Mouse (Mus musculus) regulatory T cell (primary cell): ENCODE measurements at regions not wholly inside any gene's neighbourhood (a gene's known extent, or its start where the extent isn't known, plus 50 kb on each side); places are given as distances from the start of the nearest gene placed in this dataset.
"Not testable (repeated sequence)": the region's sequence is repeated elsewhere in the genome, so short reads cannot be mapped to it uniquely, and the experiment has no call there.

Experiments
- in situ Hi-C: fragments of 300-600 bp; cut with MboI, MseI; formaldehyde crosslinking; loops from one replicate; pipeline ENCODE4 v1.15.1; 2025; ENCODE audit warnings: high pct_unique_total_duplicates

GRCm38 (mm10) chr7:59891363-59891762, 113.5 kb downstream of the Snurf start:
- in situ Hi-C loops, result loop anchor here (10.0 kb wide), 1 partner anchor 127 kb away; no protein-coding TSS in a partner anchor

GRCm38 (mm10) chr7:59858480-59858879, 146.4 kb downstream of the Snurf start:
- in situ Hi-C loops, result not testable (repeated sequence)
